Mouse (Mus musculus) adrenal gland, adult 8-10 months (tissue): ENCODE measurements at regions not wholly inside any gene's neighbourhood (a gene's known extent, or its start where the extent isn't known, plus 50 kb on each side); places are given as distances from the start of the nearest gene placed in this dataset.

Experiments used
- DNase-seq: peaks from one replicate; pipeline ENCODE4 v3.0.0; 2022

DNA sequence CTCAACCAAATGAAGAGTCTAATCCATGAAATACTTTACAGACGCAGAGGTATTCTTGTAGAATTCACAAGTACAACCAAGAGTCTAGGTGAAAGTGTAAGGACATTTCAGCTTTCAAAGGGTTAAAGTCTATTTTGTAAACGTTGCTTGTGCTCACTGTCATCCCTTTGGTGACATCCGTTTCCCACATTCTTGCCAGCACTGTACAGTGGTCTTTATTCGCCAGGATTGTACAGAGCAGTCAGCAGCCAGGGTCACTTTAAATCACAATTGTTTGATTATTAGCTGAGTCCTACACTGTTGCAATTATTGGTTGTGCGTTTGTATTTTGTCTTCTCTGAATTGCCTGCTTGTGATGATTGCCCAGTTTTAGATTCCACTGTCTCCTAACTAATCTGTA lies 427.3 kb upstream of the Rgma start:
- DNase-seq = no peak

DNA sequence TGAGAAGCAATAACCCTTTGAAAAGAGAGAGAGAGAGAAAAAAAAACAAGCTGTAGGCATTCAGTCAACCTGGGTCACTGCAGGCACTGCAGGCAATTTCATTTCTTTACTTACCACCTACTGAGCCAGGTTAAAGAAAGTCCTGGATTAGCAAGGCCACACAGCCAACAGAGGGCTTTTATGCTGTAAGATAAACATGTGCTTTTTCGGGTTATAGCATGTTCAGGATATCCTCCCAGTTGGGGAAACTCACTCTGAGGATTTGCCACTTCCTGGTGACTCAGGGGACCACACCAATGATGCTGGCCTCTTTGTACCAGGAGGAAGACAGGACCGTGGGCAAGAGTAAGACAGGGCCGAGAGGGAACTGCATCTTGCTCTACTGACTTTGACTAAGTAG lies 426.6 kb upstream of the Rgma start:
- DNase-seq = no peak

DNA sequence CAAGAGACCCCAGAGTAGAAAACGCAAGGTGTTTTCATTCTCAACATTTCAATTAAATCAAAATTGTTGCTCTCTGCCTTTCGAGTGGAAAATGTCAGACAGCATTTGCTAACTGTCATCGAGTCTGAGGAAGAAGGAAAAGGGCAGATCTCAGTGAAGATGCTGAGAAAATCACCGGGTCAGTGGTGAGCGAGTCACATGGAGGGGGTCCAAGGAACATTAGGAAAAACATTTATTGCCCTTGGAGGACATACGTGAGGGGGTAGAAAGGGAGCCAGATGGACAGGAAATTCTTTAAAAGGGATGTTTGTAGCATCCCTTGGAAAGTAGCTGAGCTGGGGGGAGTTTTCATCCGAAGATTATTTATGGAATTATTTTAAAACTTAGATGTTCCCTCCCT lies 425.4 kb upstream of the Rgma start:
- DNase-seq = no peak

DNA sequence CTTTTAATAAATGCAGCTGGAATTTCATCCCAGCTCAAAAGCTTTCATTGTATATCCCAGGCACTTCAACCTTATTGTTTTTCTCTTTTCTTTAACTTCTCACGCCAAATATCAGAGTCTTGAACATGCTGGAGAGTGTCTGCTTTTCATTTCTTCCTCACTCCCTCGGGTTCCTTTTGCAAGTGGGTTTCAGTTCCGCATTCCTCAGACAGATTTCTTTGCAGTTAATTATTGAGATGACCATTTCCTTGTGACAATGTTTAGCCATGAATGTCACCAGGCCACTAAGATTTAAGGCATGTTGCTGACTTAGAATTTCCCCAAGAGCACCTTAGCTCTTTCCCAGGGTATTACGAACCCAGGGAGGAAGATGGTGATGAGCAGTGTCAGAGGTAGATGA lies 417.6 kb upstream of the Rgma start:
- no peak for DNase-seq

GRCm38 (mm10) chr7:72961321-72961720 lies 414.0 kb upstream of the Rgma start:
- no peak for DNase-seq

DNA sequence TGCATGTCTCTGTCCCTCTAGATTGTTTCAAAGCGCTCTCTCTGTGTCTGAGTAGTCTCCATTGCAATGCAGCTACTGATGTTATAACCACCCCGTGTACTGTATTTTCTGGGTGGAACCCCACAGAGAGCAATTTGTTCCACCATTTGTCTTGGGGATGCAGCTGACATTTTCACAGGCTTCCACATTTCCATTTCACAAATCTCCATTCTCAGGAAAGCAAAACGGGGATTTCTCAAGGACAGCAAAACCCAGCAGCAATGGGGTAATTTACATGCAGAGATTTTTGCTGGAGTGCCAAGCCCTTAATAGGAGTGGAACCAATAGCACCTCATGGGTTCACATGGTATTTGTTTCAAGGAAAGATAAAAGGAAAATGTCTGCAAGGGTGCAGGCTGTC lies 412.5 kb upstream of the Rgma start:
- DNase-seq = no peak

GRCm38 (mm10) chr7:72963908-72964307 lies 411.4 kb upstream of the Rgma start:
- no peak for DNase-seq

- DNase-seq = no peak
Observed at GRCm38 (mm10) chr7:72968193-72968592, 407.1 kb upstream of the Rgma start.

GRCm38 (mm10) chr7:72971506-72972267 lies 403.6 kb upstream of the Rgma start:
- no peak for DNase-seq

DNA sequence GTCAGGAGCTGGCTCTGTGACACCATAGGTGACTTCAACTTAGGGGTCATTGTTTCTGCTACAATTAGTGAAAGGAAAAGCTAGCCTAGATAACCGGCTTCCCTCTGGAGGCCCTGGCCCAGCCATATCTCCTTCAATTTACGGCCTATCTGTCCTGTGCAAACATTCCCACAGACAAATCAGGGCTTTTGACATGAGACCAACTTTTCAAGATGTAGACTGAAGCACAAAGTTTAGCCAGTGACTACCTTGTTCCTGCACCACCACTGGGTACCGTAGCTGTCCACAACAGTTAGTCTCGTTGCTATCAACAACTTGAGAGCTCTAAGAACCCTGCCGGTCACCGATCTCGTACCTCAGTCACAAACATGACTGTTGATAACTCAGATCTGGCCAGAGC lies 402.9 kb upstream of the Rgma start:
- DNase-seq = no peak

- no peak for DNase-seq
Observed at GRCm38 (mm10) chr7:72973771-72974170, 401.5 kb upstream of the Rgma start.

DNA sequence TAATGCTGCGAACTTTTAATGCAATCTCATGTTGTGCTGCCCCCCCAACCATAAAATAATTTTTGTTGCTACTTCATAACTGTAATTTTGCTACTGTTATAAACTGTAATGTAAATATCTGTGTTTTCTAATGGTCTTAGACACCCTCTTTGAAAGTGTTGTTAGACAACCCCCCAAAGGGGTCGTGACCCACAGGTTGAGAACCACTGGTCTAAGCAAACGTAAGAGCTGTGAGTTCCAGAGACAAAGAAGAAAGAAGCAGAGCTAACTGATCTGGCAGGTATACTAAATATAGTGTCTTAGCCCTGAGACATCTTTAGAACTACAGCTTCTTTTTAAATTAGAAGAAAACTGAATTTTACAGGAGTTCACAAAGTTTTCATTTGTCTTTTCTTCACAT lies 400.9 kb upstream of the Rgma start:
- no peak for DNase-seq

GRCm38 (mm10) chr7:72990559-72991429 lies 384.5 kb upstream of the Rgma start:
- DNase-seq = no peak

GRCm38 (mm10) chr7:72998374-72998773 lies 376.9 kb upstream of the Rgma start:
- DNase-seq = no peak

DNA sequence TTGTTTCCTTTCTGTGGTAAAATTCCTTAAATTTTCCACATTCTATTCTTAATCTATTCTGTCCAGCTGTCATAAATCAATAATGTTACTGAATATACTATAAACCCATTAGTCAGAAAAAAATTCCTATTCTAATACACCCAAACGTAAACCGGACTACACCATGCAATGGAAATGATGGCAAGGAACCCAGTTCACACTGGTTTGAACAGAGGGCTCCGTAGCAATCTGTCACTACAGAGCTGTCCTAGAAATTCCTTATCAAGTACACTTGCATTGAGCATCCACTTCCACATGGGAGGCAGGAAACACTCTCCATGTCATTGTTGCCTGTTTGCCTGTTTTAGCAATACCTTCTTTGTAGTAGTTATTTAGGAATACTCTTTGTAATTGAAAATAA lies 356.2 kb upstream of the Rgma start:
- no peak for DNase-seq

DNA sequence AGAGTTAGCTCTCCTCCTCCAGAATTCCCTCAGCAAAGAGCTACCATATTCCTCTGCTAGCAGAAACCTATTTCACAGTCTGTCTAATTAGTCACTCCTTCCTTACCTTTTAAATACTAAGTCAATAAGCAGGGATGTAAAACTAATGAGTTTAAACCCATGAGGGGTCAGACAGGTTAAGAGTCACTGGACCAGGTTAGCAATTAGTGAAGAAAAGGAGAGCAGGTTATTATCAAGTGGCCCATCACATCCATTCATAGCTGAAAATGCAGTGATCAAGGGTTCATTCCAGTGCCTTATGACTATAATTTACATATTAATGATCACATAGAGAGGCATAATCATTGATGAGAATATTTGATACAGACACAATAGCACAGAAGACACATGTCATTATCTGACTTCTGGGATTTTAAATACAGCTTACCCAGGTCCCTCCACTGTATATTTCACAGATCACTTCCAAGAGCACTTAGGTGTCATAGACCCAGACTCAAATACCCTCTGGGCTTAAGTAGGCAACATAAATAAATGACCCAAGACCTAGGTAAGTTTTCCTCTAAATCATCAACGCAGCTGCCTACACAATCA lies 355.4 kb upstream of the Rgma start:
- no peak for DNase-seq

- peak; percentile 35 for DNase-seq
Observed at GRCm38 (mm10) chr7:73021786-73022185, 353.5 kb upstream of the Rgma start.

DNA sequence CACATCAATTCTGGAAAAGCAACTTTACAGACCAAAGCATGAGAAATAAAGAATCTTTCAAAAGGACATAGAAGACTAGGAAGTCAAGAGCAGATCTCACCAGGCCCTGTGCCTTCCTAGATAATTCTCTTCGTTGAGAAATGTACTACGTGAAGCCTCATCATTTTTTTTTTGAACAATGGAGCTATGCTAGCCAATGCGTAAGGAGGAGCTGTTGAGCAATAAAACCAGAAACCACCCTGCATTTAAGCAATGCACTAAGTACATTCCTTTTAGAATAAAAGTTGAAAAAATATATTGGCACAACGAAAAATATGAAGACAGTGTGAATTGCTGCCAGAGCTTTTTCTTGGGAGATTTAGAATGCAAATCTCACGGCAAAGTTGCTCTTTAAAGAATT lies 349.7 kb upstream of the Rgma start:
- DNase-seq = no peak

DNA sequence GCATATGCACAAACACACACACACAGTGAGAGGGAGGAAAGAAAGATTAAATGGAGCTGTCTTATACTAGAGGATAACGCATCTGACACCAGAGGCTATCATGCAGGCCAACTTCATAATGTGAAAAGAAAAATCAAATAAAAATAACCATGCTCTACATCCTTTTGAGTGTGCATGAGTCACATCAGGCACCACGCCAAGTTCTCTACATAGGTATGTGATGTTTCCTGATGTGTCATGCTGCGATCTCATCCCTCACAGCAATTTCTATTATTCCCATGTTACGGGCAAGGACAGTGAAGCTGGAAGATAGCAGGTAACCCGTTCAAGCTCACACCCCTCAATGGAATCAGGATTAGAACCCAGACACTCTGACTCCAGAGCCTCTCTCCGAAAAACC lies 346.4 kb upstream of the Rgma start:
- DNase-seq = no peak

GRCm38 (mm10) chr7:73031407-73031806 lies 343.9 kb upstream of the Rgma start:
- no peak for DNase-seq

DNA sequence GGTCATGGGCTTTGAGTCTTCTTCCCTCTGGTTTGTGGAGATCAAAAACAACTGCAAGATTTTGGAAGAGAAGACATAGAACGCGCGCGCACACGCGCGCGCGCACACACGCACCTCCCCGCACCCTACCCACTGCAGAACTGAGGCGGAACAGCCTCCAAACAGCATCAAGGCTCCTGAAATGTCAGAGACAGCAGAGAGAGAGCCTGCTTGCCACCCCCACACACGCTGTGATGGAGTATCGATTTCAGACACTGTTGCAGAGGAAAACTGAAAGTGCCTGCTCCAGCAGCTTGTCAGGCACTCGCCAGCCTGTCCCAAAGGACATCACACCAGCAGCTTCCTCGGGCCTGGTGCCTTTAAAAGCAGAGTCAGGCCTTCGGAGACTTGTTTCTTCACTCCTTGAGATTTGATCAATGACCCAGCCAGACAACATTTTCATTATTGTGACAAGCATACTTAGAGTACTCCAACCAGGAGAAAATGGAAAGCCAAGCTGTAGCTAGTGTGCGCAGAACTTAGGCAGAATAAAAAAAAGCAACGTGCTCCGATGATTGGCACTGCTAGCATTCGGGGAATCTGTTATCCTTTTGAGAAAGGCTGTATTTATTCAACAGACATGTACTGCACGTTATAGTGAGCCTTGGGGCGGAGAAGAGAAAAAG lies 342.9 kb upstream of the Rgma start:
- DNase-seq = no peak

GRCm38 (mm10) chr7:73036801-73037555 lies 338.3 kb upstream of the Rgma start:
- DNase-seq = peak; percentile 17
